Mouse (Mus musculus) bone marrow, adult 2 months (tissue): ENCODE measurements around the gene Atp2a1.

Source experiments
- CTCF ChIP-seq: fragments of 200-500 bp; IDR thresholded peaks from 2 replicates; pipeline ENCODE4 v1.5.1; 2011; ENCODE audit warnings: low read length, control low read depth; ENCODE audit not compliant: control insufficient read depth, insufficient read depth
- POLR2A ChIP-seq: fragments of 200-500 bp; IDR thresholded peaks from 2 replicates; pipeline ENCODE4 v1.6.1; 2011; ENCODE audit warnings: low read depth, mild to moderate bottlenecking, control low read depth, low read length, borderline replicate concordance; ENCODE audit not compliant: control insufficient read depth

GRCm38 (mm10) chr7:126496475-126496874 lies 33.6 kb upstream of the Atp2a1 start:
- TF ChIP-seq CTCF (no peak), POLR2A (no peak)
